Mouse (Mus musculus) thymus, adult 2 months (tissue): Measurements from ENCODE around the gene Snca. TPM values are rescaled to one million over a fixed set of nuclear protein-coding genes. Genes with fewer than 3 reads are reported as not detected.

Experiments used
- DNase-seq: peaks from one replicate; pipeline ENCODE4 v3.0.0; 2021
- H3K27ac ChIP-seq: fragments of 200-500 bp; 2 replicates; pipeline ENCODE4 v1.5.1; 2012; ENCODE audit warnings: low read length, control low read depth; ENCODE audit not compliant: control insufficient read depth, insufficient read depth
- H3K27me3 ChIP-seq: fragments of 200-500 bp; 2 replicates; pipeline ENCODE4 v1.6.1; 2012; ENCODE audit warnings: mild to moderate bottlenecking, low read length, moderate library complexity, mixed read lengths; ENCODE audit not compliant: control insufficient read depth, insufficient read depth
- H3K36me3 ChIP-seq: fragments of 200-500 bp; 2 replicates; pipeline ENCODE4 v1.6.1; 2012; ENCODE audit warnings: mild to moderate bottlenecking, low read length, moderate library complexity; ENCODE audit not compliant: control insufficient read depth, insufficient read depth
- H3K4me1 ChIP-seq: fragments of 200-500 bp; replicated peaks from 2 replicates; pipeline ENCODE4 v1.6.1; 2012; ENCODE audit warnings: low read length; ENCODE audit not compliant: control insufficient read depth, insufficient read depth
- H3K4me3 ChIP-seq: fragments of 200-500 bp; 2 replicates; pipeline ENCODE4 v1.5.1; 2012; ENCODE audit warnings: mild to moderate bottlenecking, low read length, control low read depth, moderate library complexity; ENCODE audit not compliant: control insufficient read depth, insufficient read depth
- CTCF ChIP-seq: fragments of 200-500 bp; IDR thresholded peaks from 2 replicates; pipeline ENCODE4 v1.5.1; 2012; ENCODE audit warnings: mild to moderate bottlenecking, control low read depth, low read length, moderate library complexity, borderline replicate concordance; ENCODE audit not compliant: control insufficient read depth, poor library complexity, insufficient read depth; ENCODE audit errors: extremely low read depth
- POLR2A ChIP-seq: fragments of 200-500 bp; IDR thresholded peaks from 2 replicates; pipeline ENCODE4 v1.6.1; 2012; ENCODE audit warnings: mild to moderate bottlenecking, low read length, control low read depth, moderate library complexity; ENCODE audit not compliant: control insufficient read depth, poor library complexity, insufficient read depth; ENCODE audit errors: extremely low read depth
- WGBS: fragments of 180-500 bp; shearing (Covaris S2); methylation state at CpG from one replicate; pipeline ENCODE4 v1.1.7; 2018; 5-methylcytosine and 5-hydroxymethylcytosine counted together
- polyA plus RNA-seq: library from polyadenylated mRNA; depleted of rRNA; stranded (reverse); fragments of >200 nt; gene quantifications from 2 replicates; pipeline ENCODE4 v1.2.3, GENCODE M21; 2012

Gene Snca
- polyA plus RNA-seq, 1 experiment, result 0.86 TPM

DNA sequence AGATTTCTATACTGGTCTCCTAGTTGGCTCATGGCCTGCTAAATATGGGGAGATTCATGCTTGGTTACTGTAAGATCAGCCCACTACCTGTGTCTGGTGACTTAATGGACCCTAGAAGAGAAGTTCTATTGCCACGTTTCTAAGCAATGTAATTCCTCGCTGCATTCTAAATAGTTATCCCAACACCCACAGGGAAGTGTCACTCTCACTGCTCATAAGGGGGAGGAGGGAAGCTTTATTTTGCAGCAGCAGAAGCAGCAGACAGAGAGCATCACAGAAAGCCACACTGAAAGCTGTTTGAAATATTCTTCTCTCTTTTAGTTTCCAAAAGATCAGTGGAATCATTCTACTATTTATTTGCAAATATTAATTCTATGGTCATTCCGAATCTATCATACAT is 64.0 kb downstream of the Snca start:
- Histone ChIP-seq H3K4me3 (no peak overlapping the region), H3K27ac (no peak overlapping the region), H3K36me3 (no peaks in the 10 kb centered on the region), H3K4me1 (no peaks in the 10 kb centered on the region), H3K27me3 (no peaks in the 10 kb centered on the region)
- DNase-seq, result no peak
- 92% methylated on average over 3 of the region's 3 CpGs for WGBS
- TF ChIP-seq CTCF (no peak), POLR2A (no peak)

DNA sequence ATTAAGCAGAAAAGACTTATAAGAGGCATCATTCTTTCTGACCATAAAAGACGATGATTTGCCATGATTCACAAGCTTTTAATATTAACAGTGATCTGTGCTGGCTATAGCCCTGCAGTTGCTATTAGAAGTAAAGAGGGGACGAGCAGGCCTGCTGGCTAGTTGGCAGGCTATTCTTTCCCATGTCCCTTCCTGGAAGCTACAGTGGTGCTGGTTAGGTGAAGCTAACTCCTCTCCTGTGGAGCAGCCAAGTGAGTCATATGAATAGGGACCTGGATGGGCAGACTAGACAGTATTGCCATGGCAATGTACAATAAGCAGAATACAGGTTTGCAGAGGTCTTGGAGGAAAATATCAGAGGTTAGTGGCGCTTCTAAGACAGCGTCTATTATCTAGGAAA is 66.8 kb downstream of the Snca start:
- no peak for DNase-seq
- Histone ChIP-seq H3K27ac (no peak overlapping the region), H3K4me3 (no peak overlapping the region), H3K4me1 (no peaks in the 10 kb centered on the region), H3K36me3 (no peaks in the 10 kb centered on the region), H3K27me3 (no peaks in the 10 kb centered on the region)
- WGBS, result 96% methylated on average over 4 of the region's 4 CpGs
- TF ChIP-seq CTCF (no peak), POLR2A (no peak)

DNA sequence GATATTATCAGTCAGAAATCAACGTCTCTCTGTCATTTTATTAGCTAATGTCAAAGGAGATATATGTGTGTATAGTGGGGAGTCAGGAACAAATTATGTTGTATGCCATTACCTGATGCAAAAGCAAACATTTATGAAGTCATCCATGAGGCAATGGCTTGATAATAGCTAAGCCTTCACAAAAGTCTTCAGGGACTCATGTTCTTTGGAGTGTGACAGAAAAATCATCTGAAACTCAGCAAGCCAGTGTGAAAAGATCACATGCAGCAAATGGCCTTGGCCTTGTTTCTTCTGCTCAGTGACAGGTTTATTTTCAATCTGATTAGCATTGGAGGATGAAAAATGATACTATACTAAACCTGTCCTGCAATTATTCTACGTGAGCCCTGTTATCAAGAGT is 67.9 kb downstream of the Snca start:
- Histone ChIP-seq H3K27ac (no peak overlapping the region), H3K36me3 (no peaks in the 10 kb centered on the region), H3K4me1 (no peaks in the 10 kb centered on the region), H3K27me3 (no peaks in the 10 kb centered on the region), H3K4me3 (no peak overlapping the region)
- no peak for TF ChIP-seq CTCF
- no peak for TF ChIP-seq POLR2A
- DNase-seq, result no peak
- WGBS, result 75% methylated on average over 2 of the region's 2 CpGs

GRCm38 (mm10) chr6:60754975-60755374 is 74.7 kb downstream of the Snca start:
- 90% methylated on average over 1 of the region's 1 CpGs for WGBS
- TF ChIP-seq CTCF (no peak), POLR2A (no peak)

DNA sequence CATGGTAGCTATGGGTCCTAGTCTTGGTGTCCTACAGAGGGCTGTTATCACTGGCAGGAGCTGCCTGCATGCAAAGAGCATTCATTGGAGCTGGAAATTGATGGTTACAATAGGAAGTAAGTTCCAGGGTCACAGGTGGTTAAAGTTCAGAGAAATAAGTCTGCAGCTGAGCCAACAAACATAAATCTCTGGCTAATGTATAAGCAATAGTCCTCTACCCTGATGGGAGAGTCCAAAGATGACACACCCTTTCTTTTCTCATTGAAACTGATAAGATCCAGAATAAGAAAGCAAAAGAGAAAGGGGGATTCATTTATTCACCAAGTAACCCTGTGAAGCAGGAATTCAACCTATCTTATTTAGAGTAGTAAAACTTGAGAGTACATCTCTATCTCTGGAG is 83.7 kb downstream of the Snca start:
- H3K4me3 ChIP-seq, result no peak overlapping the region
- no peaks in the 10 kb centered on the region for H3K27me3 ChIP-seq
- H3K4me1 ChIP-seq, result no peaks in the 10 kb centered on the region
- H3K27ac ChIP-seq, result no peak overlapping the region
- TF ChIP-seq POLR2A (no peak), CTCF (no peak)
- DNase-seq, result no peak
- no peaks in the 10 kb centered on the region for H3K36me3 ChIP-seq

More at GRCm38 (mm10) chr6:60754975-60755374, 74.7 kb downstream of the Snca start:
- Histone ChIP-seq H3K4me1 (no peaks in the 10 kb centered on the region), H3K36me3 (no peaks in the 10 kb centered on the region), H3K27me3 (no peaks in the 10 kb centered on the region), H3K27ac (no peak overlapping the region), H3K4me3 (no peak overlapping the region)
- DNase-seq, result no peak

DNA sequence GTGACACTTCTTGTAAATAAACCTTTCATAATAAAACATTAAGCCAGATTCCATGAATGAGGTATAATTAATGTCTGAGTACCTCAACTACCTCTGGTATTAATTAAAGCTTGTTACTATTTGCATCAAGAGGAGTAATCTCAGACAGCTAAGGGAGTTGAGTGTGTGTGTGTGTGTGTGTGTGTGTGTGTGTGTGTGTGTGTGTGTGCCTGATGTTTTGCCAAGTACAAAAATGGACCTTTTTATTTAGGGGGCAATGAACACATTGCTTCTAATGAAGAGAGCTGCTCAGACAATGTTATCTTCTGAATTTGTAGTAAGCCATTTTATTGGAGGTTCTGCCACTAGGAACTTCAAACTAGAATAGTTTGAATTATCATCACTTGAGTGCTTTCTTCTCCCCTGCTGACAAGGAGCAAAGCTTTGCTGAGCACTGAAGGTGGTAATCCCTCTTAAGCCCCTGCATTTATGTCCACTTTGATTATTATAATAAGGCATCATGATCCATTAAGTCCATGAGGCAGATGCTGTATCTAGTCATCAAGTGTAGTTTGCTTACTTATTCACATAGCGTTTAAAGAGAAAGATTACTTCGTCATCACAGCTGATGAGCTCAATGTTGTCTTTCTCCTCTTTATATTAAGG is 88.1 kb downstream of the Snca start:
- 97% methylated on average over 2 of the region's 2 CpGs for WGBS
- Histone ChIP-seq H3K36me3 (no peaks in the 10 kb centered on the region), H3K4me3 (no peak overlapping the region)

GRCm38 (mm10) chr6:60739776-60740175 is 89.9 kb downstream of the Snca start:
- TF ChIP-seq CTCF (no peak), POLR2A (no peak)
- no peaks in the 10 kb centered on the region for H3K36me3 ChIP-seq
- H3K27me3 ChIP-seq, result no peaks in the 10 kb centered on the region
- WGBS, result 76% methylated on average over 1 of the region's 1 CpGs
- H3K27ac ChIP-seq, result no peak overlapping the region
- DNase-seq, result no peak
- no peaks in the 10 kb centered on the region for H3K4me1 ChIP-seq
- H3K4me3 ChIP-seq, result no peak overlapping the region

More for the DNA sequence above, 88.1 kb downstream of the Snca start:
- Histone ChIP-seq H3K4me1 (no peaks in the 10 kb centered on the region), H3K27ac (no peak overlapping the region), H3K27me3 (no peaks in the 10 kb centered on the region)
- no peak for DNase-seq
- no peak for TF ChIP-seq CTCF
- no peak for TF ChIP-seq POLR2A
